Mouse (Mus musculus): ENCODE data around the gene Igfbp4. TPM values are rescaled to one million over a fixed set of nuclear protein-coding genes. Genes with fewer than 3 reads are reported as not detected.

Igfbp4 gene
- polyA plus RNA-seq, 1 experiment from 2014 or later, result 228 TPM

DNA sequence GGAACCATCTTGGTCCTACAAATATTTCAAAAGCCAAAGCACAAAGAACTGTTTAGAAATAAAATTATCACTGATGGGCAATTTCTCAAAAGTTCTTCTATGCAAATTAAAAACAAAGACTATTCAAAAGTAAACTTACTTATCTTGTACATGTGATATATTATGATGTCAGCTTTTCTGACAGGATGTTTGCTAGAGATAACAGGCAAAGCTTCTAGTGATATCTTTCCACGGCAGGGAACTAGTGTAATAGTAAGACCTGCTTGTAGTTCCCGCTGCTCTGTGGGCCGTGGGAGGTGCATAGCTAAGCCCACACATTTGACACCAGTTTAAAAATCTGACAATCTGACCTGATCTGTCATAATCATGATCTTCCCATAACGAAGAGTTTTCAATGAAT, 30.9 kb upstream of the Igfbp4 start:
- TF ChIP-seq CTCF (IDR thresholded peaks at IDR 0.05; ENCODE audit: low read depth) (no peak), EP300 (optimal IDR thresholded peaks at IDR 0.05) (no peak)
- Histone ChIP-seq H3K9ac (ENCODE audit: low read length) (no peak overlapping the region), H3K27me3 (ENCODE audit: control insufficient read depth, insufficient read depth, low read length) (no peaks in the 10 kb centered on the region), H3K4me3 (ENCODE audit: low read depth, low read length) (no peak overlapping the region), H3K36me3 (ENCODE audit: control insufficient read depth, insufficient read depth, low read length) (peaks cover 7% of the 10 kb centered on the region; the same call in 1 of the 2 replicates), H3K4me1 (replicated peaks; ENCODE audit: control insufficient read depth, insufficient read depth) (no peaks in the 10 kb centered on the region), H3K27ac (replicated peaks) (no peak overlapping the region), H3K4me2 (replicated peaks; ENCODE audit: low read depth) (no peak overlapping the region), H3K9me3 (ENCODE audit: control insufficient read depth, low read length) (no peaks in the 10 kb centered on the region)
- WGBS, result 68% methylated on average over 4 of the region's 4 CpGs
- no peak for DNase-seq (ENCODE audit: low spot score)
- no peak for ATAC-seq (ENCODE audit: low FRiP score, low TSS enrichment)

DNA sequence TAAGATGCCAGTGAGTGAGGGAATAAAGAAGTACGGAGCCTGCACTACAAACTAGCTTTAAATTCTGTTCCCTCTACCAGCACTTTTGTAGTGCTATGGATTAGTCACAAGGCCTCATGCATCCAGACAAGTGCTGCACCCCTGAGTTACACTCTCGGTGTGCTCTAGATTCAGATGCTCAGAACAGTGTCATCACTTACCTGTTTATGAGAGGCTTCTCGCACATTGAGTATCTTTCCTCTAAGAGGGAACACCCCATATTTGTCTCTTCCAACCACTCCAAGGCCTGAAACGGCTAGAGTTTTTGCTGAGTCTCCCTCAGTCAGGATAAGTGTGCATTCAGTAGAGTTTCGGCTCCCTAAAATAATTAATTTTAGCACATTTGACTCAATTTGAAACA, 30.3 kb upstream of the Igfbp4 start:
- no peaks in the 10 kb centered on the region for H3K9me3 ChIP-seq (ENCODE audit: control insufficient read depth, low read length)
- TF ChIP-seq CTCF (IDR thresholded peaks at IDR 0.05; ENCODE audit: low read depth) (no peak), EP300 (optimal IDR thresholded peaks at IDR 0.05) (no peak)
- H3K4me2 ChIP-seq (replicated peaks; ENCODE audit: low read depth), result no peak overlapping the region
- H3K9ac ChIP-seq (ENCODE audit: low read length), result no peak overlapping the region
- no peaks in the 10 kb centered on the region for H3K4me1 ChIP-seq (replicated peaks; ENCODE audit: control insufficient read depth, insufficient read depth)
- no peak for DNase-seq (ENCODE audit: low spot score)
- WGBS, result 92% methylated on average over 5 of the region's 5 CpGs
- H3K4me3 ChIP-seq (ENCODE audit: low read depth, low read length), result no peak overlapping the region
- H3K27me3 ChIP-seq (ENCODE audit: control insufficient read depth, insufficient read depth, low read length), result no peaks in the 10 kb centered on the region
- no peak for ATAC-seq (ENCODE audit: low FRiP score, low TSS enrichment)
- no peak overlapping the region for H3K27ac ChIP-seq (replicated peaks)
- peaks cover 3% of the 10 kb centered on the region; the same call in 1 of the 2 replicates for H3K36me3 ChIP-seq (ENCODE audit: control insufficient read depth, insufficient read depth, low read length)

DNA sequence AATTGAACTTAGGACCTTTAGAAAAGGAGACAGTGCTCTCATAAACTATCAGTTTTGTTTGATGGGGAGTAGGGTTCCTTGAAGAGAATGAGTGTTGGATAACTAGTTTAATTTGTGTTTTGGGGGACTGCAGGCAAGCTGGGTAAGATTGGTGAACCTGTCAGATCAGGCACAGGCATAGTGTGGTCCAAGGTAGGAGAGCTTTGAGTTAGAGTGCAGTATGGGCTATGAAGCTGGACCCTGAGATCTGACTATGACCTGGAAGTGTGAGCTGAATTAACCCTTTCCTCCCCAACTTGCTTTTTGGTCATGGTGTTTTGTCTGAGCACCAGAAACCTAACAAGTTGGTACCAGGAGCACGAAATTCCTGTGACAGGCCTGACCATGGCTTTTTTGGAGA, 27.2 kb upstream of the Igfbp4 start:
- peaks cover 8% of the 10 kb centered on the region for H3K36me3 ChIP-seq (ENCODE audit: control insufficient read depth, insufficient read depth, low read length)
- no peaks in the 10 kb centered on the region for H3K4me1 ChIP-seq (replicated peaks; ENCODE audit: control insufficient read depth, insufficient read depth)
- no peak for ATAC-seq (ENCODE audit: low FRiP score, low TSS enrichment)
- H3K27me3 ChIP-seq (ENCODE audit: control insufficient read depth, insufficient read depth, low read length), result no peaks in the 10 kb centered on the region
- no peaks in the 10 kb centered on the region for H3K9me3 ChIP-seq (ENCODE audit: control insufficient read depth, low read length)
- no peak overlapping the region for H3K27ac ChIP-seq (replicated peaks)
- no peak for DNase-seq (ENCODE audit: low spot score)
- H3K4me3 ChIP-seq (ENCODE audit: low read depth, low read length), result no peak overlapping the region
- no peak overlapping the region for H3K4me2 ChIP-seq (replicated peaks; ENCODE audit: low read depth)
- no peak overlapping the region for H3K9ac ChIP-seq (ENCODE audit: low read length)
- WGBS, result 90% methylated on average over 1 of the region's 1 CpGs
- TF ChIP-seq CTCF (IDR thresholded peaks at IDR 0.05; ENCODE audit: low read depth), result no peak
- no peak for TF ChIP-seq EP300 (optimal IDR thresholded peaks at IDR 0.05)

DNA sequence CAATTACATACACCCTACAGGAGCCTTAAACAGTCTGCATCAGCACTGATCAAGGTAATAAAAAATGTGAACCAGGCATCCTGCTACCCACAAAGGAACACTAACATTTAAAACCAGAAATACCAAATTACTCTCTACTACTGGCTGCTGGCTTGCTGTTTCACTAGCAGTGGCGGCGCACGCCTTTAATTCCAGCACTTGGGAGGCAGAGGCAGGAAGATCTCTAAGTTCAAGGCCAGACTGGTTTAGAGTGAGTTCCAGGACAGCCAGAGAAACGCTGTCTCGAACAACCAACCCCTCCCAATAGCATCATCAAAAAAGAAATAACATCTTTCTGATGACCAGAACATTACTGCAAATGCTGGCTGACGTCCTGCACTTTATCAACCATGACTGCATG, 21.2 kb upstream of the Igfbp4 start:
- H3K27me3 ChIP-seq (ENCODE audit: control insufficient read depth, insufficient read depth, low read length), result no peaks in the 10 kb centered on the region

DNA sequence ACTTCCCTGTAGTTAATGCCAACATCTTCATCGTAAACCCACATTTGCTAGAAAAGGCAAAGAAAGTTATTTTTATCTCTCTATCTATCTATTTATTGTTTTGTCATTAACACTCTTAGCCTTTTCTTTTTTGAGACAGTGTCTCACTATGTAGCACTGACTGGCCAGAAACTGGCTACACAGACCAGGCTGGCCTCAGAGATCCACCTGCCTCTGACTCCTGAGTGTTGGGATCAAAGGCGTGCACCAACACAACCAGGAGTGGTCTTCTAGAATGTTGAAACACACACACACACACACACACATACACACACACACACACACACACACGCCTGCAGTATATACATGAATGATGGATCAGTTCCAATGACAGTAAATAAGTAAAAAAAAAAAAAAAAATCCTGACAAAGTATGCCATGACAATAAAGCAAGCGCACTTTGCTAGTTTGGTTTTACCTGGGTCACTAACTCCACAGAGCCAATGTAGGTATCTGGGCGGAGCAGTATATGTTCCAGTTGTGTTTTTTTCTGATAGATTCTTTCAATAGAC, 18.6 kb upstream of the Igfbp4 start:
- H3K4me2 ChIP-seq (replicated peaks; ENCODE audit: low read depth), result peak overlapping the region; percentile 73; the same call in 1 of the 2 replicates
- H3K9me3 ChIP-seq (ENCODE audit: control insufficient read depth, low read length), result no peaks in the 10 kb centered on the region
- H3K4me3 ChIP-seq (ENCODE audit: low read depth, low read length), result peak overlapping the region; percentile 75
- TF ChIP-seq EP300 (optimal IDR thresholded peaks at IDR 0.05), result no peak
- no peak for TF ChIP-seq CTCF (IDR thresholded peaks at IDR 0.05; ENCODE audit: low read depth)
- 67% methylated on average over 5 of the region's 5 CpGs for WGBS
- ATAC-seq (ENCODE audit: low FRiP score, low TSS enrichment), result no peak
- H3K4me1 ChIP-seq (replicated peaks; ENCODE audit: control insufficient read depth, insufficient read depth), result no peaks in the 10 kb centered on the region
- no peak for DNase-seq (ENCODE audit: low spot score)
- no peaks in the 10 kb centered on the region for H3K27me3 ChIP-seq (ENCODE audit: control insufficient read depth, insufficient read depth, low read length)
- H3K27ac ChIP-seq (replicated peaks), result no peak overlapping the region
- H3K9ac ChIP-seq (ENCODE audit: low read length), result no peak overlapping the region
- peaks cover 2% of the 10 kb centered on the region; the same call in 1 of the 2 replicates for H3K36me3 ChIP-seq (ENCODE audit: control insufficient read depth, insufficient read depth, low read length)

More for the DNA sequence above, 21.2 kb upstream of the Igfbp4 start:
- no peak for ATAC-seq (ENCODE audit: low FRiP score, low TSS enrichment)
- Histone ChIP-seq H3K9me3 (ENCODE audit: control insufficient read depth, low read length) (no peaks in the 10 kb centered on the region), H3K4me1 (replicated peaks; ENCODE audit: control insufficient read depth, insufficient read depth) (no peaks in the 10 kb centered on the region), H3K36me3 (ENCODE audit: control insufficient read depth, insufficient read depth, low read length) (peaks cover 6% of the 10 kb centered on the region), H3K9ac (ENCODE audit: low read length) (no peak overlapping the region), H3K4me3 (ENCODE audit: low read depth, low read length) (no peak overlapping the region), H3K27ac (replicated peaks) (no peak overlapping the region), H3K4me2 (replicated peaks; ENCODE audit: low read depth) (no peak overlapping the region)
- WGBS, result 93% methylated on average over 6 of the region's 6 CpGs
- TF ChIP-seq EP300 (optimal IDR thresholded peaks at IDR 0.05) (no peak), CTCF (IDR thresholded peaks at IDR 0.05; ENCODE audit: low read depth) (no peak)
- no peak for DNase-seq (ENCODE audit: low spot score)

DNA sequence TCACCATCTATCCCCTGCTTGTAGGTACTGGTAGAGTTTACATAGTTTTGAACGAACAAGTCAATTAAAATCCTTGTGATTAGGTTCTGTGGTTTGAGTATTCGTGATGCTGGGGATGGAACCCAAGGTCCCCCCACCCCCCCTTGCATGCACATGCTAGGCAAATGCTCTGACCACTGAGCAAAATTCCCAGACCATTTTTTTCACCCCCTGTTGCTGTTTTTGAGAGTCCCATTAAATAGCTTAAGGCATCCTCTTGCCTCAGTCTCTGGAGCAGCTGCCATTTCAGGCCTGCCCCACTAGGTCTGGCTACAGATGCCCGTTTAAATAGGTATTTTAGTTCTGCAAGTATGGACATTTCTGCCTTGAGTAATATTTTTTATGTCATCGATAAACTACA, 17.9 kb upstream of the Igfbp4 start:
- no peaks in the 10 kb centered on the region for H3K36me3 ChIP-seq (ENCODE audit: control insufficient read depth, insufficient read depth, low read length)
- peak overlapping the region; percentile 73 for H3K4me2 ChIP-seq (replicated peaks; ENCODE audit: low read depth)
- H3K4me1 ChIP-seq (replicated peaks; ENCODE audit: control insufficient read depth, insufficient read depth), result no peaks in the 10 kb centered on the region
- no peaks in the 10 kb centered on the region for H3K9me3 ChIP-seq (ENCODE audit: control insufficient read depth, low read length)
- ATAC-seq (ENCODE audit: low FRiP score, low TSS enrichment) (no peak), DNase-seq (ENCODE audit: low spot score) (no peak)
- peak overlapping the region; percentile 75 for H3K4me3 ChIP-seq (ENCODE audit: low read depth, low read length)
- TF ChIP-seq CTCF (IDR thresholded peaks at IDR 0.05; ENCODE audit: low read depth) (no peak), EP300 (optimal IDR thresholded peaks at IDR 0.05) (no peak)
- peak overlapping the region; percentile 65; the same call in 1 of the 2 replicates for H3K27ac ChIP-seq (replicated peaks)
- 4% methylated on average over 4 of the region's 4 CpGs for WGBS
- no peaks in the 10 kb centered on the region for H3K27me3 ChIP-seq (ENCODE audit: control insufficient read depth, insufficient read depth, low read length)
- H3K9ac ChIP-seq (ENCODE audit: low read length), result peak overlapping the region; percentile 79

Measured in stomach, postnatal 0 days (tissue).